Mouse (Mus musculus) myocyte (in vitro differentiated cells): ENCODE results near the gene Gm17304.

ENCODE experiments used
- CEBPB ChIP-seq: IDR thresholded peaks from 2 replicates; pipeline ENCODE4 v1.6.1; 2011; ENCODE audit warnings: mild to moderate bottlenecking, moderate library complexity; ENCODE audit not compliant: poor library complexity, insufficient read depth, severe bottlenecking
- E2F4 ChIP-seq: IDR thresholded peaks from one replicate; pipeline ENCODE4 v1.6.1; 2011; ENCODE audit warnings: mild to moderate bottlenecking, control low read depth, moderate library complexity; ENCODE audit not compliant: insufficient read depth
- MAX ChIP-seq: IDR thresholded peaks from one replicate; pipeline ENCODE4 v1.6.1; 2011; ENCODE audit warnings: low read depth, mild to moderate bottlenecking, control low read depth
- MYOD1 ChIP-seq, 3 experiments: IDR thresholded peaks; one replicate each; pipeline ENCODE4 v1.6.1; 2011; ENCODE audit warnings: control low read depth in 2 of 3, low read depth in 2 of 3, mild to moderate bottlenecking in 2 of 3, moderate library complexity in 1 of 3; ENCODE audit not compliant: insufficient read length in 2 of 3, control insufficient read depth in 1 of 3
- MYOG ChIP-seq, 3 experiments: IDR thresholded peaks; one replicate each; pipeline ENCODE4 v1.6.1; 2011; ENCODE audit warnings: control low read depth in 2 of 3, low read depth in 2 of 3, mild to moderate bottlenecking in 2 of 3; ENCODE audit not compliant: insufficient read length in 2 of 3, control insufficient read depth in 1 of 3, insufficient read depth in 1 of 3
- POLR2A ChIP-seq: IDR thresholded peaks from one replicate; pipeline ENCODE4 v1.6.1; 2011; ENCODE audit warnings: low read depth, mild to moderate bottlenecking, control low read depth, moderate library complexity; ENCODE audit not compliant: insufficient read length
- TCF12 ChIP-seq: IDR thresholded peaks from one replicate; pipeline ENCODE4 v1.6.1; 2011; ENCODE audit warnings: mild to moderate bottlenecking, control low read depth; ENCODE audit not compliant: poor library complexity, insufficient read depth, severe bottlenecking
- TCF3 ChIP-seq: IDR thresholded peaks from one replicate; pipeline ENCODE4 v1.6.1; 2011; ENCODE audit warnings: low read depth, control low read depth; ENCODE audit not compliant: insufficient read length
- USF1 ChIP-seq: IDR thresholded peaks from one replicate; pipeline ENCODE4 v1.6.1; 2011; ENCODE audit warnings: low read depth, mild to moderate bottlenecking, control low read depth, moderate library complexity

GRCm38 (mm10) chr5:106575098-106575497 is 33.8 kb upstream of the Gm17304 start:
- TF ChIP-seq E2F4 (no peak), MAX (no peak), CEBPB (no peak), TCF12 (no peak), POLR2A (no peak), MYOD1 (IDR thresholded peaks at IDR 0.05; ENCODE audit: control insufficient read depth in 1 of 3, insufficient read length in 2 of 3, low read depth in 2 of 3) (no peak), USF1 (no peak), MYOG (IDR thresholded peaks at IDR 0.05; ENCODE audit: control insufficient read depth in 1 of 3, insufficient read depth in 1 of 3, insufficient read length in 2 of 3, low read depth in 2 of 3) (no peak), TCF3 (no peak)
